Mouse (Mus musculus) kidney, adult 2 months (tissue): ENCODE data around the gene Exo1. TPM values are rescaled to one million over a fixed set of nuclear protein-coding genes. Genes with fewer than 3 reads are reported as not detected.
A peak's percentile ranks its signal among the peaks of the same experiment; 100 is the strongest.

Experiments
- DNase-seq: peaks from one replicate; pipeline ENCODE4 v3.0.0; 2021
- H3K27ac ChIP-seq: fragments of 200-500 bp; 2 replicates; pipeline ENCODE4 v1.5.1; 2012; ENCODE audit warnings: low read depth, low read length, control low read depth, inconsistent platforms; ENCODE audit not compliant: insufficient read depth
- H3K27me3 ChIP-seq: fragments of 200-500 bp; replicated peaks from 2 replicates; pipeline ENCODE4 v1.6.1; 2012; ENCODE audit warnings: mild to moderate bottlenecking, moderate library complexity, low read length, inconsistent platforms; ENCODE audit not compliant: control insufficient read depth, insufficient read depth
- H3K36me3 ChIP-seq: fragments of 200-500 bp; 2 replicates; pipeline ENCODE4 v1.6.1; 2012; ENCODE audit warnings: mild to moderate bottlenecking, moderate library complexity, low read length, inconsistent platforms; ENCODE audit not compliant: control insufficient read depth, insufficient read depth
- H3K4me1 ChIP-seq: fragments of 200-500 bp; 2 replicates; pipeline ENCODE4 v1.6.1; 2011; ENCODE audit warnings: low read length; ENCODE audit not compliant: control insufficient read depth, insufficient read depth
- H3K4me3 ChIP-seq: fragments of 200-500 bp; 2 replicates; pipeline ENCODE4 v1.5.1; 2011; ENCODE audit warnings: mild to moderate bottlenecking, low read depth, low read length, control low read depth; ENCODE audit not compliant: insufficient read depth
- CTCF ChIP-seq: fragments of 200-500 bp; conservative IDR thresholded peaks from 2 replicates; pipeline ENCODE4 v1.5.1; 2011; ENCODE audit warnings: low read depth, mild to moderate bottlenecking, control low read depth, low read length, moderate library complexity, mixed read lengths; ENCODE audit not compliant: insufficient read depth, insufficient read length
- POLR2A ChIP-seq: fragments of 200-500 bp; IDR thresholded peaks from one replicate; pipeline ENCODE4 v1.6.1; 2011; ENCODE audit warnings: low read depth, low read length, control low read depth
- WGBS: fragments of 180-500 bp; shearing (Covaris S2); methylation state at CpG from one replicate; pipeline ENCODE4 v1.1.7; 2018; 5-methylcytosine and 5-hydroxymethylcytosine counted together
- polyA plus RNA-seq: library from polyadenylated mRNA; depleted of rRNA; stranded (reverse); fragments of >200 nt; gene quantifications from 2 replicates; pipeline ENCODE4 v1.2.3, GENCODE M21; 2012

Exo1 gene
- polyA plus RNA-seq, 1 experiment, result 0.14 TPM

GRCm38 (mm10) chr1:175923848-175924787 lies 43.7 kb downstream of the Exo1 start:
- H3K4me3 ChIP-seq, result no peak overlapping the region
- H3K27me3 ChIP-seq, result no peaks in the 10 kb centered on the region
- peak; percentile 65 for DNase-seq
- H3K36me3 ChIP-seq, result no peaks in the 10 kb centered on the region
- WGBS, result 50% methylated on average over 7 of the region's 7 CpGs
- no peaks in the 10 kb centered on the region for H3K4me1 ChIP-seq
- TF ChIP-seq CTCF (peak; percentile 81), POLR2A (no peak)
- no peak overlapping the region for H3K27ac ChIP-seq

DNA sequence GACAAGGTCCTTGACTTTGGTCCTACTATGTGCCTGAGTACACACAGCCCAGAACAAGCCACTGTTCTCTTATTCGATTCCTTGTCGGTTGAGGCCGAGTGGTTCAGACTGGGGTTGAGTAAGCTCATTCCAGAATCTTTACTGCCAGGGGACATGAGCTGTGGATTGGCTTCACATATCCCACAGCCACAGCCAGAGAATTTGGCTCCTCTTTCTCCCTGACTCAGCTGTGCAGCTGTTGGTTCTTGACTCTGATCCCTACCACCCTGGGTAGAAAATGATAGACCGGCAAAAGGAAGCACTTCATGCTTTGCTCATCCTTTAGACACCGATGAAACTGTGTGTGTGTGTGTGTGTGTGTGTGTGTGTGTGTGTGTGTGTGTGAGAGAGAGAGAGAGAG lies 51.0 kb downstream of the Exo1 start:
- H3K36me3 ChIP-seq, result no peaks in the 10 kb centered on the region
- no peak overlapping the region for H3K27ac ChIP-seq
- no peaks in the 10 kb centered on the region for H3K27me3 ChIP-seq
- 0 out of 2 replicates have a peak, but pooled peaks cover 2% of the 10 kb centered on the region for H3K4me1 ChIP-seq
- DNase-seq, result no peak
- WGBS, result 86% methylated on average over 5 of the region's 5 CpGs
- H3K4me3 ChIP-seq, result no peak overlapping the region
- no peak for TF ChIP-seq CTCF
- TF ChIP-seq POLR2A, result no peak

GRCm38 (mm10) chr1:175936282-175936737 lies 55.9 kb downstream of the Exo1 start:
- Histone ChIP-seq H3K27me3 (no peaks in the 10 kb centered on the region), H3K36me3 (no peaks in the 10 kb centered on the region), H3K27ac (no peak overlapping the region), H3K4me1 (0 out of 2 replicates have a peak, but pooled peaks cover 2% of the 10 kb centered on the region), H3K4me3 (no peak overlapping the region)
- DNase-seq, result peak; percentile 64
- 11% methylated on average over 11 of the region's 11 CpGs for WGBS
- TF ChIP-seq CTCF, result peak; percentile 59
- no peak for TF ChIP-seq POLR2A

DNA sequence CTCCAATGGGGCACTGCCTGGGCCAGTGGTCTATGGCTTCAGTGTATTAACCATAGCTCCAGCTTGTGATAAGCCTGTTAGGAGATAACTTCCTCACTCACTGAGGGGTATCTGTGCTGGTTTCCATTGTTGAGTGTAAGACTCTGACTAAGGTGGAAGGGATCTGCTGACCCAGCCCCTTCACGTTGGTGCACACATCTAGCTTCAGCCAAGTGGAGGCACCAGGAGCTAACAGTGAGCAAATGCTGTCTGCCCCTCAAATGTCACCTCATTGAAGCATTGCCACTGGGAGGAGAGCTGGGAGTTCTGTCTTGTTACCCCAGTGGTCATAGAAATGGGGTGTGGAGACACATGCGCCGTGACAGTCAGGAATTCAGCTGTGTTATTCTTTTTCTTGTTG lies 58.4 kb downstream of the Exo1 start:
- no peak for DNase-seq
- WGBS, result 84% methylated on average over 3 of the region's 3 CpGs
- H3K27ac ChIP-seq, result no peak overlapping the region
- no peaks in the 10 kb centered on the region for H3K36me3 ChIP-seq
- no peaks in the 10 kb centered on the region for H3K27me3 ChIP-seq
- 0 out of 2 replicates have a peak, but pooled peaks cover 2% of the 10 kb centered on the region for H3K4me1 ChIP-seq
- TF ChIP-seq POLR2A (no peak), CTCF (no peak)
- no peak overlapping the region for H3K4me3 ChIP-seq

DNA sequence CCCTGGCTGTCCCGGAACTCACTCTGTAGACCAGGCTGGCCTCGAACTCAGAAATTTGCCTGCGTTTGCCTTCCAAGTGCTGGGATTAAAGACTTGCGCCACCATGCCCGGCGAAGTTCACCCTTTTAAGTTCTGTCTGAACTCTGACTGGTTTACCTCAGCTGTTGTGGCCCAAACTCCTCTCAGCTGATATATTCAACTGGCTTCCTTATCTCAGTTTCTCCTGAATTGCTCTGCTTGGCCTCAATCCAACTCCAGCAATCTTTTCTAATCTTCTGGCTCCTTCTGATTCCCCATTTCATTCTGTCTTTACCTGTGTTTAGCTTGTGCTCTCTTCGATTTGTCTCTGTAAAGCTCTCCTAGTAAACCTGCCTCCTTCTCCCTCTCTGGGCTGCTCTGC lies 62.8 kb downstream of the Exo1 start:
- H3K4me1 ChIP-seq, result no peaks in the 10 kb centered on the region
- no peak overlapping the region for H3K4me3 ChIP-seq
- no peaks in the 10 kb centered on the region for H3K36me3 ChIP-seq
- TF ChIP-seq POLR2A (no peak), CTCF (no peak)
- DNase-seq, result no peak
- WGBS, result 95% methylated on average over 7 of the region's 7 CpGs
- no peaks in the 10 kb centered on the region for H3K27me3 ChIP-seq
- H3K27ac ChIP-seq, result no peak overlapping the region

GRCm38 (mm10) chr1:175946718-175947315 lies 66.4 kb downstream of the Exo1 start:
- Histone ChIP-seq H3K4me3 (no peak overlapping the region), H3K27ac (no peak overlapping the region), H3K4me1 (no peaks in the 10 kb centered on the region), H3K27me3 (no peaks in the 10 kb centered on the region), H3K36me3 (no peaks in the 10 kb centered on the region)
- 17% methylated on average over 4 of the region's 4 CpGs for WGBS
- DNase-seq, result no peak
- TF ChIP-seq POLR2A (no peak), CTCF (no peak)

- H3K27ac ChIP-seq, result no peak overlapping the region
- H3K4me3 ChIP-seq, result no peak overlapping the region
- no peak for TF ChIP-seq POLR2A
- TF ChIP-seq CTCF, result no peak
- H3K27me3 ChIP-seq, result no peaks in the 10 kb centered on the region
- no peaks in the 10 kb centered on the region for H3K36me3 ChIP-seq
- 57% methylated on average over 3 of the region's 3 CpGs for WGBS
- H3K4me1 ChIP-seq, result no peaks in the 10 kb centered on the region
- no peak for DNase-seq
Observed at GRCm38 (mm10) chr1:175950421-175950820, 70.0 kb downstream of the Exo1 start.
